Mouse (Mus musculus) heart, embryonic 11.5 days (tissue): ENCODE data around the gene Dnajc27. TPM values are rescaled to one million over a fixed set of nuclear protein-coding genes. Genes with fewer than 3 reads are reported as not detected.

Source experiments
- ATAC-seq: fragments of 200-750 bp; cut with Nextera tagmentation; replicated peaks from 2 replicates; pipeline ENCODE4 v1.8.0; 2017; ENCODE audit warnings: moderate library complexity; ENCODE audit not compliant: insufficient number of reproducible peaks, low FRiP score, low TSS enrichment
- H3K27ac ChIP-seq: fragments of 300-500 bp; sonication (generic); 2 replicates; pipeline ENCODE4 v1.5.1; 2014; ENCODE audit warnings: mild to moderate bottlenecking, low read depth, low read length
- H3K27me3 ChIP-seq: fragments of 300-500 bp; sonication (generic); 2 replicates; pipeline ENCODE4 v1.6.1; 2014; ENCODE audit warnings: mild to moderate bottlenecking, low read length, mixed read lengths; ENCODE audit not compliant: control insufficient read depth, insufficient read depth
- H3K36me3 ChIP-seq: fragments of 300-500 bp; sonication (generic); 2 replicates; pipeline ENCODE4 v1.6.1; 2014; ENCODE audit warnings: mild to moderate bottlenecking, low read length, moderate library complexity, mixed read lengths; ENCODE audit not compliant: control insufficient read depth, insufficient read depth
- H3K4me1 ChIP-seq: fragments of 300-500 bp; sonication (generic); 2 replicates; pipeline ENCODE4 v1.6.1; 2014; ENCODE audit warnings: low read length; ENCODE audit not compliant: control insufficient read depth, insufficient read depth
- H3K4me2 ChIP-seq: fragments of 300-500 bp; sonication (generic); 2 replicates; pipeline ENCODE4 v1.6.1; 2014; ENCODE audit warnings: mild to moderate bottlenecking, moderate library complexity
- H3K4me3 ChIP-seq: fragments of 300-500 bp; sonication (generic); 2 replicates; pipeline ENCODE4 v1.5.1; 2014; ENCODE audit warnings: low read depth, low read length
- H3K9ac ChIP-seq: fragments of 300-500 bp; sonication (generic); 2 replicates; pipeline ENCODE4 v1.6.1; 2014; ENCODE audit warnings: mild to moderate bottlenecking, low read depth, low read length, moderate library complexity
- H3K9me3 ChIP-seq: fragments of 300-500 bp; sonication (generic); replicated peaks from 2 replicates; pipeline ENCODE4 v1.6.1; 2016; ENCODE audit warnings: low read length; ENCODE audit not compliant: control insufficient read depth
- WGBS: fragments of 180-500 bp; shearing (Covaris S2); extraction: QIAGEN DNeasy Blood & Tissue Kit; methylation state at CpG from one replicate; pipeline ENCODE4 v1.1.7; 2014; ENCODE audit not compliant: insufficient replicate concordance; 5-methylcytosine and 5-hydroxymethylcytosine counted together
- polyA plus RNA-seq: library from polyadenylated mRNA; unstranded; fragments of >200 nt; fragmentation: Nextera tagmentation; extraction: Ambion mirVana; gene quantifications from 2 replicates; pipeline ENCODE4 v1.2.1, GENCODE M21; 2014

Dnajc27 gene
- polyA plus RNA-seq = 7.8 and 10.1 TPM in 2 replicates

- H3K9me3 ChIP-seq = no peaks in the 10 kb centered on the region
- 5% methylated on average over 59 of the region's 59 CpGs for WGBS
- peak within 1 kb of the TSS; percentile 75 for H3K9ac ChIP-seq
- H3K4me3 ChIP-seq = peak within 1 kb of the TSS; percentile 52
- peaks cover 7% of the 10 kb centered on the region for H3K36me3 ChIP-seq
- peak; percentile 97 for ATAC-seq
- peak within 1 kb of the TSS; percentile 92 for H3K27ac ChIP-seq
- H3K4me2 ChIP-seq = peak within 1 kb of the TSS; percentile 70
- no peaks in the 10 kb centered on the region; the same call in 1 of the 2 replicates for H3K4me1 ChIP-seq
- no peaks in the 10 kb centered on the region for H3K27me3 ChIP-seq
Measured at GRCm38 (mm10) chr12:4082132-4083001, at the start of gene Dnajc27. Gene Dnajc27, plus strand, starts transcription at chr12:4082583.

- ATAC-seq = no peak
- WGBS = 73% methylated on average over 5 of the region's 5 CpGs
- no peak overlapping the region for H3K9ac ChIP-seq
- H3K4me3 ChIP-seq = no peak overlapping the region
- no peaks in the 10 kb centered on the region for H3K36me3 ChIP-seq
- no peak overlapping the region for H3K4me2 ChIP-seq
- no peaks in the 10 kb centered on the region for H3K9me3 ChIP-seq
- peaks cover 21% of the 10 kb centered on the region for H3K4me1 ChIP-seq
- H3K27ac ChIP-seq = no peak overlapping the region
- 0 out of 2 replicates have a peak, but pooled peaks cover 3% of the 10 kb centered on the region for H3K27me3 ChIP-seq
Measured at GRCm38 (mm10) chr12:4036157-4036556, 46.2 kb upstream of the Dnajc27 start.

- H3K4me1 ChIP-seq = peaks cover 28% of the 10 kb centered on the region
- peak overlapping the region; percentile 74 for H3K4me2 ChIP-seq
- WGBS = 24% methylated on average over 5 of the region's 5 CpGs
Measured at GRCm38 (mm10) chr12:4037511-4037910, 44.9 kb upstream of the Dnajc27 start.

GRCm38 (mm10) chr12:4038061-4039041 lies 44.0 kb upstream of the Dnajc27 start, which contains the start of gene Efr3b:
Gene Efr3b, minus strand, starts transcription at chr12:4038915.
- 1% methylated on average over 53 of the region's 78 CpGs for WGBS
- Histone ChIP-seq H3K9me3 (no peaks in the 10 kb centered on the region), H3K9ac (peak within 1 kb of the TSS; percentile 82), H3K4me2 (peak within 1 kb of the TSS; percentile 74), H3K4me1 (peaks cover 27% of the 10 kb centered on the region), H3K27ac (peak within 1 kb of the TSS; percentile 10; the same call in 1 of the 2 replicates), H3K27me3 (0 out of 2 replicates have a peak, but pooled peaks cover 3% of the 10 kb centered on the region), H3K36me3 (no peaks in the 10 kb centered on the region), H3K4me3 (peak within 1 kb of the TSS; percentile 59)
- peak; percentile 89 for ATAC-seq

More at GRCm38 (mm10) chr12:4037511-4037910, 44.9 kb upstream of the Dnajc27 start:
- H3K27me3 ChIP-seq = 0 out of 2 replicates have a peak, but pooled peaks cover 3% of the 10 kb centered on the region
- H3K27ac ChIP-seq = no peak overlapping the region
- H3K4me3 ChIP-seq = peak overlapping the region; percentile 59
- no peaks in the 10 kb centered on the region for H3K9me3 ChIP-seq
- peak overlapping the region; percentile 82 for H3K9ac ChIP-seq
- no peaks in the 10 kb centered on the region for H3K36me3 ChIP-seq
- ATAC-seq = no peak

- Histone ChIP-seq H3K36me3 (no peaks in the 10 kb centered on the region), H3K27ac (no peak overlapping the region), H3K27me3 (0 out of 2 replicates have a peak, but pooled peaks cover 3% of the 10 kb centered on the region), H3K9me3 (no peaks in the 10 kb centered on the region), H3K4me3 (peak overlapping the region; percentile 59), H3K4me1 (peaks cover 25% of the 10 kb centered on the region), H3K9ac (no peak overlapping the region; the same call in 1 of the 2 replicates), H3K4me2 (peak overlapping the region; percentile 74)
- ATAC-seq = no peak
- WGBS = 2% methylated on average over 12 of the region's 13 CpGs
Measured at GRCm38 (mm10) chr12:4039046-4039445, 43.3 kb upstream of the Dnajc27 start.

GRCm38 (mm10) chr12:4042411-4042810 lies 40.0 kb upstream of the Dnajc27 start:
- H3K4me2 ChIP-seq = peak overlapping the region; percentile 41
- H3K4me1 ChIP-seq = peaks cover 23% of the 10 kb centered on the region
- peak overlapping the region; percentile 81 for H3K27ac ChIP-seq

GRCm38 (mm10) chr12:4045992-4046391 lies 36.4 kb upstream of the Dnajc27 start:
- no peaks in the 10 kb centered on the region for H3K9me3 ChIP-seq
- no peaks in the 10 kb centered on the region for H3K36me3 ChIP-seq
- 0 out of 2 replicates have a peak, but pooled peaks have one; percentile 49 for ATAC-seq
- H3K4me1 ChIP-seq = peaks cover 22% of the 10 kb centered on the region
- peak overlapping the region; percentile 70 for H3K27ac ChIP-seq
- no peaks in the 10 kb centered on the region for H3K27me3 ChIP-seq
- no peak overlapping the region for H3K4me3 ChIP-seq
- no peak overlapping the region for H3K4me2 ChIP-seq
- 12% methylated on average over 1 of the region's 1 CpGs for WGBS
- no peak overlapping the region for H3K9ac ChIP-seq

More at GRCm38 (mm10) chr12:4042411-4042810, 40.0 kb upstream of the Dnajc27 start:
- H3K9ac ChIP-seq = 0 out of 2 replicates have a peak overlapping the region, but pooled peaks have one; percentile 54
- no peak overlapping the region for H3K4me3 ChIP-seq
- H3K27me3 ChIP-seq = 0 out of 2 replicates have a peak, but pooled peaks cover 3% of the 10 kb centered on the region
- 35% methylated on average over 5 of the region's 5 CpGs for WGBS
- H3K9me3 ChIP-seq = no peaks in the 10 kb centered on the region
- no peak for ATAC-seq
- no peaks in the 10 kb centered on the region for H3K36me3 ChIP-seq

GRCm38 (mm10) chr12:4048031-4048430 lies 34.4 kb upstream of the Dnajc27 start:
- Histone ChIP-seq H3K27ac (no peak overlapping the region), H3K9me3 (no peaks in the 10 kb centered on the region), H3K9ac (no peak overlapping the region), H3K4me1 (peaks cover 11% of the 10 kb centered on the region; the same call in 1 of the 2 replicates), H3K36me3 (no peaks in the 10 kb centered on the region), H3K4me3 (no peak overlapping the region), H3K4me2 (no peak overlapping the region), H3K27me3 (no peaks in the 10 kb centered on the region)
- WGBS = 41% methylated on average over 6 of the region's 6 CpGs
- no peak for ATAC-seq
